Mouse (Mus musculus) layer of hippocampus, adult 2 months (tissue): ENCODE results near the gene Nuak1. TPM values are rescaled to one million over a fixed set of nuclear protein-coding genes. Genes with fewer than 3 reads are reported as not detected.

ENCODE experiments used
- DNase-seq, 2 experiments: peaks; one replicate each; pipeline ENCODE4 v3.0.0; 2022; ENCODE audit warnings: low spot score in 2 of 2
- H3K27ac ChIP-seq: fragments of 200-600 bp; 2 replicates; pipeline ENCODE4 v1.8.1; 2022
- H3K4me3 ChIP-seq: fragments of 200-600 bp; 2 replicates; pipeline ENCODE4 v1.8.1; 2022; ENCODE audit warnings: mild to moderate bottlenecking
- CTCF ChIP-seq: fragments of 200-600 bp; conservative IDR thresholded peaks from 2 replicates; pipeline ENCODE4 v1.8.1; 2022; ENCODE audit warnings: antibody characterized with exemption, mild to moderate bottlenecking, moderate library complexity
- total RNA-seq, 2 experiments: library from RNA; stranded (reverse); gene quantifications; 2 replicates each; pipeline ENCODE4 v1.2.3; 2021

Gene Nuak1
- total RNA-seq, 2 experiments from 2014 or later: 47.9 to 51.4 TPM

DNA sequence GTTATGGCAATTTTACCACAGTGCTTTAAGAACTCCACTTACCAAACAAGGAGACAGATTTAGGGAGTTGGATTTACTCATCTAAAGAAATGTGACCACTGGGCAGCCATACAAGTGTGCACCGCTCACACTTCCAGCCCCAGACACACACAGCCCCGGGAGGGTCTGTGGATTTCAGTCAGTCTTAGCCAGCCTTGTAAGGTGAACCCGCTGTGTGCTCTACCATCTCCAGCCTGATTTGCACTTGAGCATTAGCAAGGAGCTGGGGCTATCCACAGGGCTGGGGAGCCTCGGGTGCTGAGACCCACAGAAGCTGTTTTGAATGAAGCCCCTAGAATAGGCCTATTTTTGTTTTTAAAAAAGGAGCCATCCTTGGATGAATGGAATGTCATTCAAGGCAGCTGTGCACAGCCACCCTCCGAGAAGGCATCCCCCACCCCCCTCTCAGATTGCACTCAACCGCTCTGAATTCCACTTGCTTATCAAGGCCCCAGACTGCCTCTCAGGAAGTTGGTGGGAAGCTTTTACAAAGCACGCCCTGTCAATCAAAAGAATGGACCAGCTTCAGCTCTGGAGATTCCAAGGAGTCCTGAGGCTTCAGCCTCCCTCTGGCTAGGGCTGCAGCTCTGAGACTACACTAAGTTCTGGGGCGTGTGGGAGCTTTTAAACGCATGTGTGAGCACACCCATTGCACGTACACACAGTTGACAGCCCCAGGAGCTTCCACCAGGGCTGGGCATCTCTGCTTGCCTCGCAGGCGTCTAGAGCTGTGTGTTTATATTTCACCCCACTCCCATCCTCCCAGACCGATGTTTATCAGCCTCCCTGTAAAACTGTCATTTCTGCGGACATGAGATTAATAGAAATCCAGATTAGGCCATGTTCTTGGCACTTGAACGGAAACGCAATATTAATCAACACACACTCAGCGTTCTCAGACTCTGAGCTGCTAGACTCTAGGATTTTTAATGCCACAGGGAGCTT lies 57.2 kb downstream of the Nuak1 start:
- DNase-seq: no peak
- Histone ChIP-seq H3K27ac (peak overlapping the region; percentile 60), H3K4me3 (no peak overlapping the region)
- 0 out of 2 replicates have a peak, but pooled peaks have one; percentile 11 for TF ChIP-seq CTCF

GRCm38 (mm10) chr10:84381276-84381798 lies 59.1 kb downstream of the Nuak1 start:
- peak in 1 of 2 experiments; percentile 67 for DNase-seq
- Histone ChIP-seq H3K27ac (peak overlapping the region; percentile 60), H3K4me3 (no peak overlapping the region)
- TF ChIP-seq CTCF: no peak

- no peak for DNase-seq
- TF ChIP-seq CTCF: no peak
- no peak overlapping the region for H3K27ac ChIP-seq
- no peak overlapping the region for H3K4me3 ChIP-seq
These were observed 61.0 kb downstream of the Nuak1 start for GRCm38 (mm10) chr10:84379366-84379765.

DNA sequence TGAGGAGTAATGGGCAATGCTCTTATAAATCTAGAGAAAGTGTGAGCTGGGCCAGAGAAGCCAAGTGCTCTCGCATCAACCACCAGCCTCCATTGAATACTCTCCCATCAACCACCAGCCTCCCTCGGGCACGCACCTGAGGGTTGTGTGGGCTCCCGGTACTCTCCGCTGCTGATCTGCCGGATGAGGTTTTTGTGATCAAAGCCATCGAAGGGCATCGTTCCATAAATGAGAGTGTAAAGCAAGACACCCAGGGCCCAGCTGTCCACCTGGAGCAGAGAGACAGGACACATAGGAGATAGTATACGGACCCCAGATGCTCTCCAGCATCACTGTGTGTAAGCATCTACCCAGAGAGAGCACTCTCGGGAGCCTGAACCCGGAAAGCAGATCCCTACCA lies 62.4 kb downstream of the Nuak1 start:
- no peak for DNase-seq
- no peak for TF ChIP-seq CTCF
- H3K4me3 ChIP-seq: no peak overlapping the region
- H3K27ac ChIP-seq: no peak overlapping the region

DNA sequence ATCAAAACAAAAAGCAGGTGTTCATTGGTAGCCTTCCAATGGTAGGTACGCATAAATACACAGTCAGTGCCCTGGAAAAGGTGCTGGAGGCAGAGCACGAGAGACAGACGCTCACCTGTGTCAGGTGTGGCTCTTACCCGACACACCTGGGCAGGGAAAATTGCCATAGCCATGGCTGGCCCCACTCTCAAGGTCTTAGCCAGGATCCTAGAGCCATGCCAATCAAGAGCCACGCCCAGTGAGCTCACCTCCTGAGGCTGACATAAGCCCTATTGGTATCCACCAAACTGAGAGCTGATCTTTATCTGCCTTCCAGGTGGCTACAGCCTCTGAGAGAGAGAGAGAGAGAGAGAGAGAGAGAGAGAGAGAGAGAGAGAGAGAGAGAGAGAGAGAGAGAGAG lies 64.1 kb downstream of the Nuak1 start:
- TF ChIP-seq CTCF: no peak
- DNase-seq: no peak
- Histone ChIP-seq H3K4me3 (no peak overlapping the region), H3K27ac (no peak overlapping the region)

DNA sequence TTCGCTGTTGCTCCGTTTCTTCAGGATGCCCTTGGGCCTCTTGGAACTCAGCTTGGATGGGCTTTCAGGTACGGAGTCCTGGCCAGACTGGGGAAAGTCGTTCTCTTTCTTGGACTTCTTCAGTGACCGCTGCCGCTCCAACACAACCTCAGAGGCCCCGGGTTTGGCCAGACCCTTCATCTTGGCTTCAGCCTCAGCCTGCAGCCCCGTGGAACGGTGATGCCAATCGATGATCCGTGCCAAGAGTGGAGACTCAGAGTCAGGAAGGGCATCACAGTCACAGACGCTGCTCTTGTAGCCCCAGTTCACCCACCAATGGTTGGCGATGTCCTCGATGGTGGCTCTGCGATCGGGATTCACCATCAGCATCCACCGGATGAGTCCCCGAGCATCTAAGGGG lies 65.4 kb downstream of the Nuak1 start:
- H3K27ac ChIP-seq: no peak overlapping the region
- no peak for DNase-seq

DNA sequence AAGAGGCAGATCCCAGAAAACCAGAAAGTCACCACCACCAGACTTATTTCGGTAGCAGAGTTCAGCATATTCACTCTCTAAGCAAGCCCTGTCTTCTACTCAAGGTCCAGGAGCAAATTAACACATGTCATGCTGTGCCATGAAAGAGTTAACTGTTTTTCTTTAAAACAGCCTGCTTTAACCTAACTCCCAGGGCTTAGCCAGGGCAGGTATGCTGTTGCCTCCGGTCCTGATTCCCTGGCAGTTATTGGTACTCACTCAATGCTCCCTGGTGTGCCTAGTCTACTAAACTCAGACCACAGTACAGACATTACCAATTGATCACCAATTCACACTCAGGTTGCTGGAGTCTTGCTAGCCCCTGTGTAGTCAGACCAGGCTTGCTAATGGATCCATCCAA lies 66.9 kb downstream of the Nuak1 start:
- H3K27ac ChIP-seq: peak overlapping the region; percentile 88
- H3K4me3 ChIP-seq: no peak overlapping the region
- DNase-seq: no peak
- no peak for TF ChIP-seq CTCF

More for the DNA sequence above, 65.4 kb downstream of the Nuak1 start:
- no peak for TF ChIP-seq CTCF
- H3K4me3 ChIP-seq: no peak overlapping the region

- TF ChIP-seq CTCF: no peak
- DNase-seq: peak; percentile 51 to 73
- peak overlapping the region; percentile 88 for H3K27ac ChIP-seq
- H3K4me3 ChIP-seq: no peak overlapping the region
These were observed 68.0 kb downstream of the Nuak1 start for GRCm38 (mm10) chr10:84372161-84373095.

DNA sequence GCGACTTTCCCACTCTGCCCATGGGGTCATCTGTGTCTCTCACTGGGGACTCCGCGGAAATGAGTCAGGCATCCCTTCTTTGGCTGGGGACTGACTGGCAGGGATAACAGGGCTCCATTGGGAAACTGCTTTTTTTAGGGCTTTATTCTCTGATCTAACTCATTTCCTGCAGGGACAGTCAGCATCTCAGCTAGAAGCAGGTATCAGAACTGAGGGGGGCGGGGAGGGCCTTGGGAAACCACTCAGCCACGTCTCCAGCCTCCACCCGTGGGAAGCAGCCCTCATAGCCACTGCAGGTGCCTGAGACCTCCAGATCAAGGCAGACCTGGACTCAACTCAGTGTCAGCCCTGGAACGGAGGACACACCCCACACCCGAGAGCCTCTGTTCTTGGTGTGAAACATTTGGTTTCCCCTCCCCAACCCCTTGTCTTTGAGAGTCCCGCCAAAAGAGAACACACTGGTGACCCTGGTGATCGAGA lies 68.7 kb downstream of the Nuak1 start:
- H3K27ac ChIP-seq: peak overlapping the region; percentile 88
- no peak for TF ChIP-seq CTCF
- no peak overlapping the region for H3K4me3 ChIP-seq
- no peak for DNase-seq

DNA sequence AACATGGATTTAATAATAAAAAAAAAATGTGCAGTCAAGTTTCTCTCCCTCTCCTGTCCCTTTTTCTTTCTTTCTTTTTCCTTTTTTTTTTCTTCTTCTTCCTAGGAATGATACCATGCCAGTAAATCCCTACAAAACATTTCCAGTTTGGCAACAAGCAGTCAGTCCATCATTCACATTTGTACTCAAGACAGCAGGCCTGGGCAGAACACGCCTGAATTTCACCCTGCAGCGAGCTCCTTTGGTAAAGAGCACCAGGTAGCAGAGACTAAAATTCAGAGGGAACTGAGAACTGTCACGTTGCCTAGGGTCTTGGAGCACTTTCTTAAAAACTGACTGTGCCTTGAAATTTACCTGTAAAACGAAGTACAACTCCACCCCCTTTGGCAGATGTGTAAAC lies 69.2 kb downstream of the Nuak1 start:
- DNase-seq: no peak
- TF ChIP-seq CTCF: no peak
- H3K4me3 ChIP-seq: no peak overlapping the region
- H3K27ac ChIP-seq: peak overlapping the region; percentile 88

GRCm38 (mm10) chr10:84369646-84370314 lies 70.6 kb downstream of the Nuak1 start:
- no peak for DNase-seq
- Histone ChIP-seq H3K4me3 (no peak overlapping the region), H3K27ac (no peak overlapping the region)
- TF ChIP-seq CTCF: no peak

DNA sequence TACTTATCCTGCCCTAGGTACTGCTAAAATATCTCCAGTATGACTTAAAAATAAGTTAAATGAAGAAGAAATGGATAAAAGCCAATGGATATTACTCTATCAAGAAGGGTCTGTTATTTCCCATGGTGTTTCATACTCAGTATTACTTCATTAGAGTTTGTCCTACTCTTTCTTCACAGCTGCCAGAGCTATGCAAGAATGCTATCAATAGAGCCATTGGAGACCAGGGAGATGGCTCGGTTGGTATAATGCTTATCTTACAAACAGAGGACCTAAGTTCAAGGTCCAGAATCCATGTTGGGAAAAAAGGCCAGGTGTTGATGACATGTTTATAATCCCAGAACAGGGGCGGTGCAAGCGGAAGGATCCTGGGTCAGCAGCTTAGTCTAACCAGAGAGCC lies 72.2 kb downstream of the Nuak1 start:
- no peak for TF ChIP-seq CTCF
- no peak for DNase-seq

More for the DNA sequence above, 72.2 kb downstream of the Nuak1 start:
- H3K4me3 ChIP-seq: no peak overlapping the region
- H3K27ac ChIP-seq: no peak overlapping the region
